Mouse (Mus musculus): ENCODE measurements at regions not wholly inside any gene's neighbourhood (a gene's known extent, or its start where the extent isn't known, plus 50 kb on each side); places are given as distances from the start of the nearest gene placed in this dataset.

- Histone ChIP-seq H3K4me2 (ENCODE audit: low read depth, low read length) (no peak overlapping the region), H3K9ac (replicated peaks; ENCODE audit: low read length) (no peak overlapping the region), H3K36me3 (replicated peaks; ENCODE audit: control insufficient read depth, insufficient read depth, low read depth, low read length) (no peaks in the 10 kb centered on the region), H3K9me3 (replicated peaks; ENCODE audit: control insufficient read depth, low read length) (no peaks in the 10 kb centered on the region), H3K4me1 (ENCODE audit: control insufficient read depth, insufficient read depth, low read length) (no peaks in the 10 kb centered on the region), H3K27me3 (ENCODE audit: control insufficient read depth, insufficient read depth, low read length) (no peaks in the 10 kb centered on the region), H3K27ac (replicated peaks; ENCODE audit: low read depth, low read length) (no peak overlapping the region), H3K4me3 (ENCODE audit: low read depth, low read length) (no peak overlapping the region)
- no peak for ATAC-seq (replicated peaks; ENCODE audit: insufficient number of reproducible peaks, low FRiP score, low TSS enrichment, low read depth)
- WGBS = 85% methylated on average over 5 of the region's 5 CpGs
- no peak for DNase-seq (ENCODE audit: low spot score)
These were observed 312.6 kb downstream of the Tex13c3 start for GRCm38 (mm10) chrX:19168546-19168945.

DNA sequence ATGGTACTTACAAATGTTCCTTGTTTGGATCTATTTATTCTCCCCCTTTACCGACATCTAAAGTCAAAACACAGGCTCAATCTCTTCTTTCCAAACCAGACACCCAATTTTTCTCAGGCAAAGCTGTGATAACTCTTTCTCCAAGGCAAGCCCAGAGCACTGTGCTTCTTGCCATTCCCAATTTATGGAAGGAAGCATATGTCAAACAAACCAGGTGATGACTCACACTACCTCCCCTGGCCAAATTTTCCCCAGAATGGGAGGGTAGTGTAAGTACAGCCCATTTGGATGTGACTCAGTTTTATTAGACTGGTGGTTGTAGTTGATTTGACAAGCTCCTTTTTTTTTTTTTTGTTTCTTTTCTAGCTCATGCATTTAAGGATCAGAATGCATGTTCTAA, 313.0 kb downstream of the Tex13c3 start:
- Histone ChIP-seq H3K27me3 (ENCODE audit: control insufficient read depth, insufficient read depth, low read length) (no peaks in the 10 kb centered on the region), H3K27ac (replicated peaks; ENCODE audit: low read depth, low read length) (no peak overlapping the region), H3K4me2 (ENCODE audit: low read depth, low read length) (no peak overlapping the region), H3K9ac (replicated peaks; ENCODE audit: low read length) (no peak overlapping the region), H3K9me3 (replicated peaks; ENCODE audit: control insufficient read depth, low read length) (no peaks in the 10 kb centered on the region), H3K4me3 (ENCODE audit: low read depth, low read length) (no peak overlapping the region), H3K4me1 (ENCODE audit: control insufficient read depth, insufficient read depth, low read length) (no peaks in the 10 kb centered on the region), H3K36me3 (replicated peaks; ENCODE audit: control insufficient read depth, insufficient read depth, low read depth, low read length) (no peaks in the 10 kb centered on the region)
- no peak for ATAC-seq (replicated peaks; ENCODE audit: insufficient number of reproducible peaks, low FRiP score, low TSS enrichment, low read depth)
- WGBS = 95% methylated on average over 1 of the region's 1 CpGs
- no peak for DNase-seq (ENCODE audit: low spot score)

DNA sequence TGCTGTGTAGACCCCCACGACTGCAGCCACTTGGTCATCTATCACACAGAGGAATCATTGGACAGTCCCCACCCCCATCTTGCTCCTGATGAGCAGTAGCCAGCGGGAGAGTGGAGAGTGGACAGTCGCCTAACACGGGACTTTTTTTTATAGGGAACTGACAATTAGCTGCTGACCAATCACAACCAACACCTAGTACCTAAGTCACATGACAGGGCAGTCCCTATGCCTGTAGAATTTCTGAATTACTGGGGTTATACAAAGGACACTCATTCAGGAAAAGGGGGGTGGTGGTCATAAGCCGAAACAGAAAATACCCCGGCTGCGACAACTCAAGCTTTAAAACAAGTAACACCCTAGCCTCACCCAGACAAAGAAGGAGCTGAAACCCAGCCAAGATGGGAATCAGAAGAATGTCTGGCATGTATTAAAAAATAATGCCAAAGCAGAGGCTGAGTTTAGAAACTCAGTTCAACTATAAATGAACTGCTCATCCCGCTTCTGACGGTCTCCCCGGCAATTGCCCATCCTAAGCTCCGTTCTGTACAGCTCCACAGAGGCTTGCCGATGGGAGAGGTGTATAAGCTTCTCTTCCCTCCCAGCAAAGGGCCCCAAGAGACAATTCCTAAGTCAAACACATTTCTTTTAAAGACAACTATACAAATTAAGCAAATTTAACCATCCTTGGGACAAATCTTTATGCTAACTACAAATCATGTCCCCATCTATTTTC, 313.8 kb downstream of the Tex13c3 start:
- no peaks in the 10 kb centered on the region for H3K27me3 ChIP-seq (ENCODE audit: control insufficient read depth, insufficient read depth, low read length)
- 68% methylated on average over 12 of the region's 12 CpGs for WGBS
- 0 out of 2 replicates have a peak, but pooled peaks have one; percentile 18 for ATAC-seq (replicated peaks; ENCODE audit: insufficient number of reproducible peaks, low FRiP score, low TSS enrichment, low read depth)
- no peaks in the 10 kb centered on the region for H3K36me3 ChIP-seq (replicated peaks; ENCODE audit: control insufficient read depth, insufficient read depth, low read depth, low read length)
- no peak overlapping the region for H3K27ac ChIP-seq (replicated peaks; ENCODE audit: low read depth, low read length)
- peak; percentile 2 for DNase-seq (ENCODE audit: low spot score)
- H3K4me3 ChIP-seq (ENCODE audit: low read depth, low read length) = no peak overlapping the region
- no peak overlapping the region for H3K9ac ChIP-seq (replicated peaks; ENCODE audit: low read length)
- no peak overlapping the region for H3K4me2 ChIP-seq (ENCODE audit: low read depth, low read length)
- no peaks in the 10 kb centered on the region for H3K4me1 ChIP-seq (ENCODE audit: control insufficient read depth, insufficient read depth, low read length)
- H3K9me3 ChIP-seq (replicated peaks; ENCODE audit: control insufficient read depth, low read length) = no peaks in the 10 kb centered on the region

DNA sequence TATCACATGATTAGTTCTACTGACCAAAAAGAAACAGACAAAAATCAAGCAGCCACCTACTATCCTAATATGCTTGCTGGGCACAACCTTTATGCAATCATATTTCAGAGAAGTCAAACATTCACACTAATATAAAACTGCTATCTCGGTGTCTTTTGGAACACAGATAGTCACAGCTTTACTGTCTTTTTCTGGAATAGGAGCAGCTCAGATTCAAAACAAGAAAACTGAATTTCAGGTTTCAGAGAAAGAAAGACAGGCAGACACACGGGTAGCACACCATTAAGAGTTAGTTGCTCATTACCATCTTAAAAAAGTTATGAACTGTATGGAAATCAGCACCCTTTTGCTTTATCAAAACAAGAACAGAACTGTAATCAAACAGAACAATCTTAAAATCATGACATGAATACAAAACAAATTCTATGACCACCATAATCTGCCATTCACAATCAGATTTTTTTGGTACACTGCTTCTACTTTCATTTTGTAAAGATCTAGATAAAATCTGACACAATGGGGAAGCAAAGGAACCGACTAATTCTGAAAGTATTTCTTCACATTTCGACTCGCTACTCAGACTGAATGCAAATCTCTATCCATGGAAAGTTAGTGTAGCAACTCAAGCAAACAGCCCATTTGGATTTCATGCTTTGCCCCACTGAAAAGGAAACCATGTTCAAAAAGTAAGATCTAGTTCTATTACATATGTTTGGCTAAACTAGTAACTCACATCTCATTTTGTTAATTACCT, 315.1 kb downstream of the Tex13c3 start:
- H3K4me2 ChIP-seq (ENCODE audit: low read depth, low read length) = no peak overlapping the region
- no peaks in the 10 kb centered on the region for H3K27me3 ChIP-seq (ENCODE audit: control insufficient read depth, insufficient read depth, low read length)
- H3K9ac ChIP-seq (replicated peaks; ENCODE audit: low read length) = no peak overlapping the region
- ATAC-seq (replicated peaks; ENCODE audit: insufficient number of reproducible peaks, low FRiP score, low TSS enrichment, low read depth) (no peak), DNase-seq (ENCODE audit: low spot score) (no peak)
- no peaks in the 10 kb centered on the region for H3K9me3 ChIP-seq (replicated peaks; ENCODE audit: control insufficient read depth, low read length)
- H3K27ac ChIP-seq (replicated peaks; ENCODE audit: low read depth, low read length) = no peak overlapping the region
- WGBS = 73% methylated on average over 5 of the region's 5 CpGs
- no peak overlapping the region for H3K4me3 ChIP-seq (ENCODE audit: low read depth, low read length)
- H3K4me1 ChIP-seq (ENCODE audit: control insufficient read depth, insufficient read depth, low read length) = no peaks in the 10 kb centered on the region
- H3K36me3 ChIP-seq (replicated peaks; ENCODE audit: control insufficient read depth, insufficient read depth, low read depth, low read length) = no peaks in the 10 kb centered on the region

GRCm38 (mm10) chrX:19164151-19164550, 317.0 kb downstream of the Tex13c3 start:
- 49% methylated on average over 5 of the region's 5 CpGs for WGBS
- H3K4me2 ChIP-seq (ENCODE audit: low read depth, low read length) = no peak overlapping the region
- no peaks in the 10 kb centered on the region for H3K9me3 ChIP-seq (replicated peaks; ENCODE audit: control insufficient read depth, low read length)
- H3K9ac ChIP-seq (replicated peaks; ENCODE audit: low read length) = no peak overlapping the region
- ATAC-seq (replicated peaks; ENCODE audit: insufficient number of reproducible peaks, low FRiP score, low TSS enrichment, low read depth) = no peak
- no peaks in the 10 kb centered on the region for H3K4me1 ChIP-seq (ENCODE audit: control insufficient read depth, insufficient read depth, low read length)
- no peaks in the 10 kb centered on the region for H3K27me3 ChIP-seq (ENCODE audit: control insufficient read depth, insufficient read depth, low read length)
- DNase-seq (ENCODE audit: low spot score) = peak; percentile 35
- H3K27ac ChIP-seq (replicated peaks; ENCODE audit: low read depth, low read length) = no peak overlapping the region
- H3K36me3 ChIP-seq (replicated peaks; ENCODE audit: control insufficient read depth, insufficient read depth, low read depth, low read length) = no peaks in the 10 kb centered on the region
- H3K4me3 ChIP-seq (ENCODE audit: low read depth, low read length) = no peak overlapping the region

GRCm38 (mm10) chrX:19162958-19163357, 318.2 kb downstream of the Tex13c3 start:
- Histone ChIP-seq H3K9me3 (replicated peaks; ENCODE audit: control insufficient read depth, low read length) (no peaks in the 10 kb centered on the region), H3K36me3 (replicated peaks; ENCODE audit: control insufficient read depth, insufficient read depth, low read depth, low read length) (no peaks in the 10 kb centered on the region), H3K27me3 (ENCODE audit: control insufficient read depth, insufficient read depth, low read length) (no peaks in the 10 kb centered on the region), H3K9ac (replicated peaks; ENCODE audit: low read length) (no peak overlapping the region), H3K27ac (replicated peaks; ENCODE audit: low read depth, low read length) (no peak overlapping the region), H3K4me3 (ENCODE audit: low read depth, low read length) (no peak overlapping the region), H3K4me1 (ENCODE audit: control insufficient read depth, insufficient read depth, low read length) (no peaks in the 10 kb centered on the region), H3K4me2 (ENCODE audit: low read depth, low read length) (no peak overlapping the region)
- ATAC-seq (replicated peaks; ENCODE audit: insufficient number of reproducible peaks, low FRiP score, low TSS enrichment, low read depth) (no peak), DNase-seq (ENCODE audit: low spot score) (no peak)
- WGBS = 80% methylated on average over 1 of the region's 1 CpGs

DNA sequence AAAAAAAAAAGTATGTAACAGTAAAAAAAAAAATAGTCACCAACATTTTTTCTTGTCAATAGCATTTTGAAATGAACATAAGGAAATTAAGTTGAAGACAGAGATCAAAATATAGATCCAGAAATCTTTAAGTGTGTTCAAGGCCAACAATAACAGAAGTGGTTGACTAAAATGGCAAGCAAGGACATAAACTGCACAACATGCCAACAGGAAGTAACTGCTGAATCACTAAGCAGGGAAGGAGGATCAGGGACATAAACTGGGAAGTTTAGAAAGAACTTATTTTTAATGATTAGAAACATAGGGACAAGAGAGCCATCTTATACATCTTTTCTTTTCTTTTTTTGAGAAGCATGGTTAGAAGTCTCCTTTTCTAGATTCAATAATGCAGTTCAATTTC, 318.8 kb downstream of the Tex13c3 start:
- Histone ChIP-seq H3K9ac (replicated peaks; ENCODE audit: low read length) (no peak overlapping the region), H3K4me2 (ENCODE audit: low read depth, low read length) (no peak overlapping the region), H3K27ac (replicated peaks; ENCODE audit: low read depth, low read length) (no peak overlapping the region), H3K9me3 (replicated peaks; ENCODE audit: control insufficient read depth, low read length) (no peaks in the 10 kb centered on the region), H3K4me3 (ENCODE audit: low read depth, low read length) (no peak overlapping the region), H3K27me3 (ENCODE audit: control insufficient read depth, insufficient read depth, low read length) (no peaks in the 10 kb centered on the region), H3K36me3 (replicated peaks; ENCODE audit: control insufficient read depth, insufficient read depth, low read depth, low read length) (no peaks in the 10 kb centered on the region), H3K4me1 (ENCODE audit: control insufficient read depth, insufficient read depth, low read length) (no peaks in the 10 kb centered on the region)
- ATAC-seq (replicated peaks; ENCODE audit: insufficient number of reproducible peaks, low FRiP score, low TSS enrichment, low read depth) (no peak), DNase-seq (ENCODE audit: low spot score) (no peak)

DNA sequence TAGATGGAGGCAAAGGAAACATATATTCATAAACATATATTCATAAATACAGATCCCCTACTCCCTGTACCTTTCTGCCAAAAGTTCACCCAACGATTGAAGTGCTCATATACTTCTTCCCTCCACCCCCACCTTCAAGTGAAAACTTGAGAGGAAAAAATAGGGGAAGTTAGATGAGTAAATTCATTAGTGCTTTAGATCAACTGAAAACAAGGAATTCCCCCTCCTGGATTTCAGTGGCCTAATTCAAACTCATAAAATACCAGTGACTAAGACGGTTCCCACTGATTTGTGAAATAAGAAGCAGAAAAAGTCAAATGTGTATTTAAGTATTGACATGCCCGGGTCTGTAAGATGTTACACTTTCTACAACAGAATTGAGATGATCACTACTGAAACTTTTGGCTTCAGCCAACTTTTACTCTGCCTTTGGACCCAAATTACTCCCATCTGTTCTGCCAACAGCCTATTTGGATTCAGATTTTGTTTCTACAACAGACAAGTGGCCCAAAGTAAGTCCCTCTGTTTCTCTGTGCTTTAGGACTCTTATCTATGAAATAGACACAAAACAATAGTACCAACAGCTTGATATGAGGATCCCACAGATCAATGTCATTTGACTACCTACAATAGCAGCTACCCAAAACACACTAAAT, 320.7 kb downstream of the Tex13c3 start:
- WGBS = 70% methylated on average over 3 of the region's 3 CpGs

More for the DNA sequence above, 320.7 kb downstream of the Tex13c3 start:
- Histone ChIP-seq H3K9ac (replicated peaks; ENCODE audit: low read length) (no peak overlapping the region), H3K27me3 (ENCODE audit: control insufficient read depth, insufficient read depth, low read length) (no peaks in the 10 kb centered on the region), H3K4me2 (ENCODE audit: low read depth, low read length) (no peak overlapping the region), H3K36me3 (replicated peaks; ENCODE audit: control insufficient read depth, insufficient read depth, low read depth, low read length) (no peaks in the 10 kb centered on the region), H3K4me1 (ENCODE audit: control insufficient read depth, insufficient read depth, low read length) (no peaks in the 10 kb centered on the region), H3K27ac (replicated peaks; ENCODE audit: low read depth, low read length) (no peak overlapping the region), H3K9me3 (replicated peaks; ENCODE audit: control insufficient read depth, low read length) (no peaks in the 10 kb centered on the region), H3K4me3 (ENCODE audit: low read depth, low read length) (no peak overlapping the region)
- DNase-seq (ENCODE audit: low spot score) (no peak), ATAC-seq (replicated peaks; ENCODE audit: insufficient number of reproducible peaks, low FRiP score, low TSS enrichment, low read depth) (no peak)
